Mouse (Mus musculus) retina, adult 2 months (tissue): ENCODE results near the gene Cnpy1.

ENCODE experiments used
- DNase-seq: peaks from one replicate; pipeline ENCODE4 v3.0.0-alpha.2; 2012; ENCODE audit warnings: low read depth, low spot score

Cnpy1 gene

GRCm38 (mm10) chr5:28165358-28166255 is 80.0 kb downstream of the Cnpy1 start, which contains the start of gene En2:
TSS of gene En2 (plus strand) at chr5:28165694.
- DNase-seq: no peak

GRCm38 (mm10) chr5:28163926-28164325 is 81.7 kb downstream of the Cnpy1 start:
- no peak for DNase-seq

- DNase-seq: no peak
These were observed 83.6 kb downstream of the Cnpy1 start for GRCm38 (mm10) chr5:28161938-28162402.

- DNase-seq: no peak
These were observed 84.1 kb downstream of the Cnpy1 start for GRCm38 (mm10) chr5:28161383-28161937.

GRCm38 (mm10) chr5:28159891-28160470 is 85.6 kb downstream of the Cnpy1 start:
- DNase-seq: no peak

- DNase-seq: no peak
These were observed 86.5 kb downstream of the Cnpy1 start for GRCm38 (mm10) chr5:28159072-28159458.

- DNase-seq: no peak
These were observed 87.1 kb downstream of the Cnpy1 start for GRCm38 (mm10) chr5:28158308-28159071.

GRCm38 (mm10) chr5:28157781-28158180 is 87.8 kb downstream of the Cnpy1 start:
- DNase-seq: no peak

GRCm38 (mm10) chr5:28157044-28157730 is 88.4 kb downstream of the Cnpy1 start:
- no peak for DNase-seq
